Mouse (Mus musculus) cerebellum, adult 9-10 months (tissue): ENCODE results near the gene Gm17387.

Experiments used
- DNase-seq: peaks from one replicate; pipeline ENCODE4 v3.0.0; 2022

Gm17387 gene

GRCm38 (mm10) chr7:141028831-141029230 lies at the start of gene Gm17387:
Gm17387 (plus strand) TSS chr7:141029131.
- no peak for DNase-seq

- DNase-seq = no peak
Observed at GRCm38 (mm10) chr7:140981704-140982103, 47.2 kb upstream of the Gm17387 start.

- no peak for DNase-seq
Observed at GRCm38 (mm10) chr7:140982971-140983370, 46.0 kb upstream of the Gm17387 start.

GRCm38 (mm10) chr7:140987182-140988138 lies 41.5 kb upstream of the Gm17387 start:
- no peak for DNase-seq

GRCm38 (mm10) chr7:140989022-140989421 lies 39.9 kb upstream of the Gm17387 start:
- no peak for DNase-seq

- no peak for DNase-seq
Observed at GRCm38 (mm10) chr7:140990185-140990584, 38.7 kb upstream of the Gm17387 start.

GRCm38 (mm10) chr7:140990622-140991021 lies 38.3 kb upstream of the Gm17387 start:
- DNase-seq = no peak

- no peak for DNase-seq
Observed at GRCm38 (mm10) chr7:140991117-140991689, 37.7 kb upstream of the Gm17387 start.

GRCm38 (mm10) chr7:140997817-140998216 lies 31.1 kb upstream of the Gm17387 start:
- no peak for DNase-seq

GRCm38 (mm10) chr7:140998853-140999700 lies 29.9 kb upstream of the Gm17387 start:
- DNase-seq = no peak

- DNase-seq = no peak
Observed at GRCm38 (mm10) chr7:141000881-141001708, 27.8 kb upstream of the Gm17387 start.

GRCm38 (mm10) chr7:141003248-141004010 lies 25.5 kb upstream of the Gm17387 start:
- DNase-seq = no peak

GRCm38 (mm10) chr7:141006446-141006845 lies 22.5 kb upstream of the Gm17387 start:
- DNase-seq = no peak

- no peak for DNase-seq
Observed at GRCm38 (mm10) chr7:141006914-141007313, 22.0 kb upstream of the Gm17387 start.

GRCm38 (mm10) chr7:141008312-141008761 lies 20.6 kb upstream of the Gm17387 start:
- DNase-seq = no peak

- DNase-seq = peak; percentile 50
Observed at GRCm38 (mm10) chr7:141008938-141009660, 19.8 kb upstream of the Gm17387 start.

GRCm38 (mm10) chr7:141009665-141010064 lies 19.3 kb upstream of the Gm17387 start:
- DNase-seq = no peak

- no peak for DNase-seq
Observed at GRCm38 (mm10) chr7:141010593-141010992, 18.3 kb upstream of the Gm17387 start, which contains the start of gene Ifitm3. Ifitm3 (minus strand) TSS chr7:141010770.

GRCm38 (mm10) chr7:141011238-141011770 lies 17.6 kb upstream of the Gm17387 start:
- DNase-seq = no peak
